Mouse (Mus musculus): ENCODE data around the gene Ndufv3.

Ndufv3 gene

Small RNA genes lying within 50 kb of the gene (microRNA-seq; reads per million reads assigned to microRNA genes)
- 0.12 to 0.34 reads per million in 2 experiments for gene Gm24970
